Mouse (Mus musculus) cortical plate, adult 2 months (tissue): ENCODE results near the gene Corin.

ENCODE experiments used
- CTCF ChIP-seq: fragments of 200-500 bp; IDR thresholded peaks from 2 replicates; pipeline ENCODE4 v1.5.1; 2011; ENCODE audit warnings: mild to moderate bottlenecking, control low read depth, low read length; ENCODE audit not compliant: insufficient read depth; ENCODE audit errors: extremely low read depth
- POLR2A ChIP-seq: fragments of 200-500 bp; IDR thresholded peaks from 2 replicates; pipeline ENCODE4 v1.6.1; 2011; ENCODE audit warnings: mild to moderate bottlenecking, low read length, control low read depth; ENCODE audit not compliant: insufficient read depth; ENCODE audit errors: extremely low read depth

DNA sequence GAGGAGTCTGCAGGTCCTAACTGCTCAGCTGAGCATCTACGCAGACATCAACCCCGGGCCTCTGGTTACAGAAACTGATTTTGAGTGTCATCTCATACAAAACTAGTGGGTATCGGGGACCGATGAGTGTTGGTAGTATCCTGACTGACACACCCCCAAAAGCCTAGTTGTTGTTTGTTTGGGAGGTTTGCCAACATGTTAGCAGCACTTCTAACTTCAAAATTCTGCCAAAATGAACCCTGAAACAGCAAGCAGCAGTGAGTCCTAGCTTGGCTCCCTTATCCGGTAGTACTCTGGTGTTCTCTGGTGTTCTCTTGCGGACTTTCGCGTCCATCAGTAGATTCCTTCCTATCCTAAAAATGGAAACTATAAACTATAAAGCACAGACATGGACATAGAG, 1.5 kb downstream of the Corin start:
- TF ChIP-seq POLR2A: no peak
- no peak for TF ChIP-seq CTCF
